Mouse (Mus musculus) heart, adult 2 months (tissue): ENCODE results near the gene Rin2.

Source experiments
- CTCF ChIP-seq: fragments of 200-600 bp; IDR thresholded peaks from 2 replicates; pipeline ENCODE4 v1.8.1; 2022; ENCODE audit warnings: antibody characterized with exemption, mild to moderate bottlenecking, moderate library complexity
- POLR2A ChIP-seq: fragments of 200-500 bp; IDR thresholded peaks from 2 replicates; pipeline ENCODE4 v1.6.1; 2011; ENCODE audit warnings: mild to moderate bottlenecking, low read depth, low read length, control low read depth; ENCODE audit not compliant: insufficient read depth

DNA sequence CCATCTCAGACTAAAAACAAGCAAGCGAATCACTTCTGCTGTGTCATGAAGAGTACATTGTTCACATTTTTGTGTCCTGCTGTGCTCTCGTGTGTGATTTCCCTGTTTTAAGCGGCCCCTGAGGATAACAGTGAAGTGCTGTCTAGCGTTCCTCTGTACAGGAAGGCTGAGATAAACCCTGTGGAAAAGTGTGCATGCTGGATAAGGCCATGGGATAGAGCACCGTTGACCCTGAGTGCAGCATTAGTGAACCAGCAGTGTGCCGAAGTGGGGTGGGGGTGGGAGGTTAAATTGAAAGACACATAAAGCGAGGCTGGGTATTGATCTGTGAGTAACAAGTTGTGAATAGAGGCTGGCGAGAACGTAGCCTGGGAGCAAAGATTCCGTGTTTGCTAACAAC is 94.9 kb downstream of the Rin2 start:
- no peak for TF ChIP-seq POLR2A
- TF ChIP-seq CTCF = no peak
